Mouse (Mus musculus) midbrain, postnatal 0 days (tissue): Measurements from ENCODE around the gene Ptprs. TPM values are rescaled to one million over a fixed set of nuclear protein-coding genes. Genes with fewer than 3 reads are reported as not detected.

Source experiments
- ATAC-seq: fragments of 200-750 bp; cut with Nextera tagmentation; 2 replicates; pipeline ENCODE4 v1.8.0; 2017; ENCODE audit warnings: moderate number of reproducible peaks, mild to moderate bottlenecking, moderate TSS enrichment, moderate library complexity; ENCODE audit not compliant: low FRiP score
- DNase-seq: peaks from one replicate; pipeline ENCODE4 v3.0.0-alpha.2; 2015; ENCODE audit warnings: low spot score
- H3K27ac ChIP-seq: fragments of 300-500 bp; sonication (generic); 2 replicates; pipeline ENCODE4 v1.5.1; 2014; ENCODE audit warnings: low read depth, mild to moderate bottlenecking, low read length, mixed read lengths
- H3K27me3 ChIP-seq: fragments of 300-500 bp; sonication (generic); 2 replicates; pipeline ENCODE4 v1.6.1; 2014; ENCODE audit warnings: low read length, control low read depth, mixed read lengths; ENCODE audit not compliant: insufficient read depth
- H3K36me3 ChIP-seq: fragments of 300-500 bp; sonication (generic); 2 replicates; pipeline ENCODE4 v1.6.1; 2014; ENCODE audit warnings: low read length, control low read depth, mixed read lengths; ENCODE audit not compliant: insufficient read depth
- H3K4me1 ChIP-seq: fragments of 300-500 bp; sonication (generic); 2 replicates; pipeline ENCODE4 v1.6.1; 2014; ENCODE audit warnings: mild to moderate bottlenecking, control low read depth, antibody characterized with exemption, low read length, mixed read lengths; ENCODE audit not compliant: insufficient read depth
- H3K4me2 ChIP-seq: fragments of 300-500 bp; sonication (generic); 2 replicates; pipeline ENCODE4 v1.6.1; 2014; ENCODE audit warnings: low read depth, mild to moderate bottlenecking, low read length, mixed read lengths; ENCODE audit not compliant: poor library complexity, severe bottlenecking
- H3K4me3 ChIP-seq: fragments of 300-500 bp; sonication (generic); 2 replicates; pipeline ENCODE4 v1.5.1; 2014; ENCODE audit warnings: low read depth, mild to moderate bottlenecking, low read length, moderate library complexity
- H3K9ac ChIP-seq: fragments of 300-500 bp; sonication (generic); replicated peaks from 2 replicates; pipeline ENCODE4 v1.6.1; 2014; ENCODE audit warnings: mild to moderate bottlenecking, low read length, moderate library complexity, mixed read lengths; ENCODE audit not compliant: poor library complexity, severe bottlenecking
- H3K9me3 ChIP-seq: fragments of 300-500 bp; sonication (generic); 2 replicates; pipeline ENCODE4 v1.6.1; 2016; ENCODE audit warnings: low read length, control low read depth
- CTCF ChIP-seq: IDR thresholded peaks from 2 replicates; pipeline ENCODE4 v1.5.1; 2016; ENCODE audit warnings: antibody characterized with exemption, mild to moderate bottlenecking
- WGBS: fragments of 180-500 bp; shearing (Covaris S2); extraction: QIAGEN DNeasy Blood & Tissue Kit; methylation state at CpG from one replicate; pipeline ENCODE4 v1.1.7; 2014; 5-methylcytosine and 5-hydroxymethylcytosine counted together
- polyA plus RNA-seq: library from polyadenylated mRNA; unstranded; fragments of >200 nt; fragmentation: Nextera tagmentation; extraction: Ambion mirVana; gene quantifications from 2 replicates; pipeline ENCODE4 v1.2.1, GENCODE M21; 2015
- total RNA-seq: library from RNA; depleted of rRNA; stranded (reverse); fragments of >200 nt; gene quantifications from 2 replicates; pipeline ENCODE4 v1.2.3, GENCODE M21; 2014

The Ptprs gene
- total and polyA plus RNA-seq, 2 experiments from 2014 or later: 225 to 716 TPM

DNA sequence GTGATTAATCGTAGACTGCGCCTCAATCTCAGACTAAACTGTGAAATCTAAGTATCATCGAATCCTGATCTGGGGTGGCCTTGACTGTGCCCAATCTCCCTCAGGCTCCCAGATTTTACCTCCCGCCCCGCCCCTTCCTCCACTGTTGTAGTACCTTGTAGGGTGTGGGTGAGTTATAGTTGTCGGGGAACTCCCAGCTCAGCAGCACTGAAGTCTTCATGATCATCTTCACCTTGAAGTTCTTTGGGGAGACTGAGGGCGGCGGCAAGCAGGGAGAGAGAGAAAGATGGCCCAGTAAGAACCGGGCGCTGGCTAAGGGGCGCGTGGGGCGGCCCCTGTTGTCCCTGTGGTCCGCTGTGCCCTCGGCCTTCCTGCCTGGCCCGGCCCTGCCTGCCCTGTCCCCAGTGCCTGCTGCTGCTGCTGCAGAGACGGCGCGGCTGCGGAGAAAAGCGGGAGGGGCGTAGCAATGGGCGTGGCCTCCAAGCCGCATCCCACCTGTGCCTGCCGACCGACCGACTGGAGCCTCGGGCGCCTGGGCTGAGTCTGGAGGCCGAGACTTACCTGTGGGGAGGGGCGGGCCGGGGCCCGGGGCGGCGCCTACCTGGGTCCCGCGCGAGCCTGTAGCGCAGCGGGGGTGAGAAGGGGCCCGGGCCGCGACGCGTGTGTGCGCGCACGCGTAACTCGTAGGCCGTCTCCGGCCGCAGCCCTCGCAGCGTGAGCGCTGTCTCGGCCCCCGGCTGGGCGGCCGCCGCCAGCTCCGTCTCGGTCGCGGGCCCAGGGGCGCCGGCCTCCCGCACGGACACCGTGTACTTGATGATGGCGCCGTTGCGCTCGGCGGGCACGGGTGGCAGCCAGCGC is 51.3 kb downstream of the Ptprs start:
- Histone ChIP-seq H3K27ac (peak overlapping the region; percentile 12; the same call in 1 of the 2 replicates), H3K9me3 (no peaks in the 10 kb centered on the region), H3K27me3 (no peaks in the 10 kb centered on the region), H3K4me2 (peak overlapping the region; percentile 48), H3K36me3 (peaks cover 69% of the 10 kb centered on the region), H3K9ac (peak overlapping the region; percentile 48), H3K4me3 (peak overlapping the region; percentile 21; the same call in 1 of the 2 replicates), H3K4me1 (no peaks in the 10 kb centered on the region)
- DNase-seq (no peak), ATAC-seq (peak; percentile 17)
- WGBS: 18% methylated on average over 77 of the region's 77 CpGs
- TF ChIP-seq CTCF: no peak

DNA sequence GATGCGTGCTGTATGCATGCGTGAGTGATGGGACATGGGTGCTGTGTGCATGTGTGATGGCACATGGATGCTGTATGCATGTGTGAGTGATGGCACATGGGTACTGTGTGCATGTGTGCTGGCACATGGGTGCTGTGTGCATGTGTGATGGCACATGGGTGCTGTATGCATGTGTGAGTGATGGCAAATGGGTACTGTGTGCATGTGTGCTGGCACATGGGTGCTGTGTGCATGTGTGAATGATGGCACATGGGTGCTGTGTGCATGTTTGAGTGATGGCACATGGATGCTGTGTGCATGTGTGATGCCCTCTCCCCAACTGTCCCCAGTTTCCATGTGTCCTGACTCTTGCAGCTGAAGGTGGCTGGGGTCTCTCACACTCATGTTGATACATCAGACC is 56.3 kb downstream of the Ptprs start:
- H3K4me2 ChIP-seq: no peak overlapping the region
- no peak overlapping the region for H3K4me3 ChIP-seq
- WGBS: 98% methylated on average over 2 of the region's 2 CpGs
- H3K4me1 ChIP-seq: no peaks in the 10 kb centered on the region
- no peak overlapping the region for H3K9ac ChIP-seq
- ATAC-seq (no peak; the same call in 1 of the 2 replicates), DNase-seq (no peak)
- no peak overlapping the region for H3K27ac ChIP-seq
- H3K9me3 ChIP-seq: no peaks in the 10 kb centered on the region
- TF ChIP-seq CTCF: no peak
- H3K27me3 ChIP-seq: no peaks in the 10 kb centered on the region
- peaks cover 86% of the 10 kb centered on the region for H3K36me3 ChIP-seq

DNA sequence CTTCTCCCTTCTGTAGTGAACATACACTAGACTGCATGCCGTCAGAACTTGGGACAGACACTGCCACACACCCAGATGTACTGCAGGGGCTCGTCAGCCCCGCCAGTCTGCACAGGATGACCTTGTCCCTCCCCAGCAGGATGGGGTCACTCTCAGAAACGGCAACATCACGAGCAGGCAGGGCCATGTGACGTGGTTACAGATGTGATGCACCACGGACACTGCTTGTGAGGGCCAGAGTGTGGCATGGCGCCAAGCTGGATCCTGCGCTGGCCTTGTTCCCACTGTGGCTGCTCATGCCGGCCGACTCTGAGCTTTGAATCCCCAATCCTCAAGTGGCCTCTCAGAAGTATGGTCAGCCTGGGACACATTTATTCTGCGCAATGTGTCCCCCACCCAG is 58.0 kb downstream of the Ptprs start:
- Histone ChIP-seq H3K9ac (no peak overlapping the region), H3K27me3 (no peaks in the 10 kb centered on the region), H3K4me3 (no peak overlapping the region), H3K4me1 (no peaks in the 10 kb centered on the region), H3K9me3 (no peaks in the 10 kb centered on the region), H3K36me3 (peaks cover 94% of the 10 kb centered on the region), H3K4me2 (no peak overlapping the region), H3K27ac (no peak overlapping the region)
- ATAC-seq (no peak), DNase-seq (no peak)
- TF ChIP-seq CTCF: no peak
- 70% methylated on average over 12 of the region's 12 CpGs for WGBS

DNA sequence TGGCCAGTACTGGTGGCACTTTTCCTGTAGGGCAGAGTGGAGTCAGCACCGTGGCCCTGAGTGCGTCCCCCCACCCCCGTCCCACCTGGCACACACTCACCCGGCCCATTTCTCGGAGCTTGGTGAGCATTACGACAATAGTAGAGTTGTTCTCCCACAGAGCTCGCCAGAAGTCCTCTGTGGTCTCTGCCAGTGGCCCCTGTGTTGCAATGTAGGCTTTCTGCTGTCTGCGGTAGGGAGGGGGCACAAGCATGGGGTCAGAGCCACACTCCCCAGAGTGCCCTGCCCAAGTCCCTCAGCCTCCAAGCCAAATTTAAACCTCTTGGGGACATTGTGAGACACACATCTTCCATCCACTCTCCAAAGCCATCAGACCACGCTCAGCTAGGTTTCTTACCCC is 61.5 kb downstream of the Ptprs start:
- Histone ChIP-seq H3K9me3 (no peaks in the 10 kb centered on the region), H3K4me2 (no peak overlapping the region), H3K4me1 (no peaks in the 10 kb centered on the region), H3K27me3 (no peaks in the 10 kb centered on the region), H3K4me3 (no peak overlapping the region), H3K9ac (no peak overlapping the region), H3K36me3 (peaks cover 88% of the 10 kb centered on the region), H3K27ac (no peak overlapping the region)
- TF ChIP-seq CTCF: no peak
- DNase-seq: no peak
- no peak for ATAC-seq
- WGBS: 92% methylated on average over 9 of the region's 9 CpGs

DNA sequence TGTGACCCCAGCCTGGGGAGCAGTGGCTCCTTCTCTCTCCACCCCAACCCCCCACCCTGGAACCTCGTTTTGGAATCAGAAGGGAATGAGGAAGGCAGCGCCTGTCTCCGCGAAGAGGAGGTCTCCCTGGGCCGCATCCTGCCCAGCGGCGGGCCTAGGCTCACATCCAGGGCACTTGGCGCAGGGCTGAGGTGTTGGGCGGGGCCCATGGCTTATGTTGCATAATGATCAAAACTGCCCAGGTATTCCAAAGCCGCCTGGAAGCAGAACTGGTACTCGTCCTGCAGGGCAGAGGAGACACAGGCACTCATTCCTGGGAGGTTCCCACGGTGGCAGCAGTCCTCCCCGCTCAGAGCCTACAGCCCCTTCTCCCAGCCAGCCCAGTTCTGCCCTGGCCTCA is 63.2 kb downstream of the Ptprs start:
- Histone ChIP-seq H3K36me3 (peaks cover 72% of the 10 kb centered on the region), H3K4me3 (no peak overlapping the region), H3K27me3 (no peaks in the 10 kb centered on the region), H3K9ac (no peak overlapping the region), H3K9me3 (no peaks in the 10 kb centered on the region), H3K4me2 (no peak overlapping the region), H3K4me1 (0 out of 2 replicates have a peak, but pooled peaks cover 7% of the 10 kb centered on the region), H3K27ac (no peak overlapping the region)
- DNase-seq (no peak), ATAC-seq (no peak)
- 82% methylated on average over 13 of the region's 13 CpGs for WGBS
- TF ChIP-seq CTCF: no peak

DNA sequence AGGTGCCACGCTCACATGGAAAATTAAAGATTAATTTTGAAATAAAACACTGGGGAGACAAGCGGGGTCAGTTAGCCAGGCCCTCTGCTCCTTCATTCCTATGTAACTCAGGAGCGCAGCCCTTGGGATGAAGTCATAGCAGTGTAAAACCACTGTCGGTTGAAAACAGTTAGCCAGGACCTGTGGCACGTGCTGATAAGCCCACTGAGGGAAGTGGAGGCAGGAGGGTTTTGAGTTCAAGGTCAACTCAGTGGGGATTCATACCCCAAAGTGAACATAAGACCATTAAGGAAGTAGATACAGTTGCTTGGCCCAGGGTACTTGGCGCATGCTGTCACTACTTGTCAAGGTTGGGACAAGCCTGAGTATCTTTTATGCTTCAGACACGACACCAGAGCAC is 64.8 kb downstream of the Ptprs start:
- Histone ChIP-seq H3K9ac (no peak overlapping the region), H3K4me1 (0 out of 2 replicates have a peak, but pooled peaks cover 7% of the 10 kb centered on the region), H3K9me3 (no peaks in the 10 kb centered on the region), H3K36me3 (peaks cover 55% of the 10 kb centered on the region), H3K27ac (0 out of 2 replicates have a peak overlapping the region, but pooled peaks have one; percentile 12), H3K4me2 (no peak overlapping the region), H3K4me3 (no peak overlapping the region), H3K27me3 (no peaks in the 10 kb centered on the region)
- no peak for TF ChIP-seq CTCF
- DNase-seq (no peak), ATAC-seq (no peak)
- WGBS: 94% methylated on average over 7 of the region's 7 CpGs
